Mouse (Mus musculus): ENCODE measurements around the gene Phc2. TPM values are rescaled to one million over a fixed set of nuclear protein-coding genes. Genes with fewer than 3 reads are reported as not detected.
"Not testable (repeated sequence)": the region's sequence is repeated elsewhere in the genome, so short reads cannot be mapped to it uniquely, and the experiment has no call there.

Phc2 gene
- polyA plus RNA-seq (2017; shearing (Covaris generic)): 10 to 100 TPM; 12.2 to 14.2 TPM

- ATAC-seq: peak; percentile 95
Measured at GRCm38 (mm10) chr4:128654505-128655381, at the start of gene Phc2. Phc2 (plus strand) TSS chr4:128654702.

- ATAC-seq: no peak
Measured at GRCm38 (mm10) chr4:128606586-128606985, 47.9 kb upstream of the Phc2 start.

GRCm38 (mm10) chr4:128607661-128608060 is 46.8 kb upstream of the Phc2 start:
- ATAC-seq: no peak

GRCm38 (mm10) chr4:128609276-128609924 is 45.1 kb upstream of the Phc2 start:
- ATAC-seq: no peak

- ATAC-seq: peak; percentile 99
Measured at GRCm38 (mm10) chr4:128609925-128610402, 44.5 kb upstream of the Phc2 start, which contains the start of gene Zscan20. Zscan20 (minus strand) TSS chr4:128610098.

- ATAC-seq: no peak
Measured at GRCm38 (mm10) chr4:128610706-128611105, 43.8 kb upstream of the Phc2 start.

- ATAC-seq: not testable (repeated sequence)
Measured at GRCm38 (mm10) chr4:128611726-128612125, 42.8 kb upstream of the Phc2 start.

GRCm38 (mm10) chr4:128613326-128613725 is 41.2 kb upstream of the Phc2 start:
- no peak for ATAC-seq

GRCm38 (mm10) chr4:128615761-128616160 is 38.7 kb upstream of the Phc2 start:
- ATAC-seq: no peak

GRCm38 (mm10) chr4:128617363-128618120 is 37.0 kb upstream of the Phc2 start:
- ATAC-seq: peak; percentile 30

GRCm38 (mm10) chr4:128618246-128618911 is 36.1 kb upstream of the Phc2 start, which contains the start of gene Tlr12:
Tlr12 (minus strand) TSS chr4:128618619.
- ATAC-seq: peak; percentile 55

GRCm38 (mm10) chr4:128618963-128619362 is 35.5 kb upstream of the Phc2 start:
- no peak for ATAC-seq

- no peak for ATAC-seq
Measured at GRCm38 (mm10) chr4:128620572-128620971, 33.9 kb upstream of the Phc2 start.

- no peak for ATAC-seq
Measured at GRCm38 (mm10) chr4:128621109-128621508, 33.4 kb upstream of the Phc2 start.

- no peak for ATAC-seq
Measured at GRCm38 (mm10) chr4:128635451-128635850, 19.1 kb upstream of the Phc2 start.

- ATAC-seq: no peak
Measured at GRCm38 (mm10) chr4:128635894-128636585, 18.5 kb upstream of the Phc2 start.

- ATAC-seq: no peak
Measured at GRCm38 (mm10) chr4:128637250-128637649, 17.3 kb upstream of the Phc2 start.

GRCm38 (mm10) chr4:128638265-128638923 is 16.1 kb upstream of the Phc2 start:
- ATAC-seq: no peak

GRCm38 (mm10) chr4:128641766-128642717 is 12.5 kb upstream of the Phc2 start:
- ATAC-seq: no peak

GRCm38 (mm10) chr4:128645896-128646295 is 8.6 kb upstream of the Phc2 start:
- ATAC-seq: no peak
